Mouse (Mus musculus) forebrain, embryonic 14.5 days (tissue): ENCODE results near the gene Tbc1d14. TPM values are rescaled to one million over a fixed set of nuclear protein-coding genes. Genes with fewer than 3 reads are reported as not detected.

Experiments used
- ATAC-seq: fragments of 200-750 bp; cut with Nextera tagmentation; 2 replicates; pipeline ENCODE4 v1.8.0; 2017; ENCODE audit warnings: mild to moderate bottlenecking, moderate library complexity
- DNase-seq: peaks from one replicate; pipeline ENCODE4 v3.0.0-alpha.2; 2015; ENCODE audit warnings: low spot score
- H3K27ac ChIP-seq: fragments of 300-500 bp; sonication (generic); 2 replicates; pipeline ENCODE4 v1.5.1; 2014; ENCODE audit warnings: low read depth, mild to moderate bottlenecking, control low read depth, low read length, moderate library complexity
- H3K27me3 ChIP-seq: fragments of 300-500 bp; sonication (generic); replicated peaks from 2 replicates; pipeline ENCODE4 v1.6.1; 2014; ENCODE audit warnings: low read length, control low read depth, mixed read lengths; ENCODE audit not compliant: control insufficient read depth, insufficient read depth
- H3K36me3 ChIP-seq: fragments of 300-500 bp; sonication (generic); 2 replicates; pipeline ENCODE4 v1.6.1; 2014; ENCODE audit warnings: low read length, control low read depth; ENCODE audit not compliant: control insufficient read depth, insufficient read depth
- H3K4me1 ChIP-seq: fragments of 300-500 bp; sonication (generic); 2 replicates; pipeline ENCODE4 v1.6.1; 2014; ENCODE audit warnings: antibody characterized with exemption, low read length, control low read depth; ENCODE audit not compliant: control insufficient read depth, insufficient read depth
- H3K4me2 ChIP-seq: fragments of 300-500 bp; sonication (generic); 2 replicates; pipeline ENCODE4 v1.6.1; 2014; ENCODE audit warnings: mild to moderate bottlenecking, control low read depth, low read length
- H3K4me3 ChIP-seq: fragments of 300-500 bp; sonication (generic); 2 replicates; pipeline ENCODE4 v1.5.1; 2014; ENCODE audit warnings: low read depth, low read length, control low read depth
- H3K9ac ChIP-seq: fragments of 300-500 bp; sonication (generic); 2 replicates; pipeline ENCODE4 v1.6.1; 2014; ENCODE audit warnings: mild to moderate bottlenecking, low read length, control low read depth, moderate library complexity
- H3K9me3 ChIP-seq: fragments of 300-500 bp; sonication (generic); replicated peaks from 2 replicates; pipeline ENCODE4 v1.6.1; 2016; ENCODE audit warnings: low read length, control low read depth, mixed read lengths; ENCODE audit not compliant: control insufficient read depth
- WGBS: fragments of 180-500 bp; shearing (Covaris S2); extraction: QIAGEN DNeasy Blood & Tissue Kit; methylation state at CpG from one replicate; pipeline ENCODE4 v1.1.7; 2014; 5-methylcytosine and 5-hydroxymethylcytosine counted together
- polyA plus RNA-seq: library from polyadenylated mRNA; unstranded; fragments of >200 nt; fragmentation: Nextera tagmentation; extraction: Ambion mirVana; gene quantifications from 2 replicates; pipeline ENCODE4 v1.2.1, GENCODE M21; 2014

Gene Tbc1d14
- polyA plus RNA-seq, 1 experiment from 2014 or later, result 92.7 TPM

- H3K4me3 ChIP-seq, result no peak overlapping the region
- H3K27me3 ChIP-seq, result no peaks in the 10 kb centered on the region
- ATAC-seq (no peak), DNase-seq (no peak)
- no peak overlapping the region for H3K4me2 ChIP-seq
- no peaks in the 10 kb centered on the region for H3K4me1 ChIP-seq
- no peak overlapping the region for H3K27ac ChIP-seq
- WGBS, result 94% methylated on average over 10 of the region's 10 CpGs
- no peaks in the 10 kb centered on the region for H3K36me3 ChIP-seq
- no peak overlapping the region for H3K9ac ChIP-seq
- H3K9me3 ChIP-seq, result no peaks in the 10 kb centered on the region
Observed at GRCm38 (mm10) chr5:36562791-36563445, 30.2 kb downstream of the Tbc1d14 start.

GRCm38 (mm10) chr5:36561509-36561908 is 31.6 kb downstream of the Tbc1d14 start:
- Histone ChIP-seq H3K4me2 (no peak overlapping the region), H3K4me3 (no peak overlapping the region), H3K4me1 (0 out of 2 replicates have a peak, but pooled peaks cover 5% of the 10 kb centered on the region), H3K9me3 (no peaks in the 10 kb centered on the region), H3K9ac (no peak overlapping the region), H3K27ac (no peak overlapping the region), H3K27me3 (no peaks in the 10 kb centered on the region), H3K36me3 (no peaks in the 10 kb centered on the region)
- WGBS, result 78% methylated on average over 4 of the region's 4 CpGs
- ATAC-seq (no peak), DNase-seq (no peak)

- no peak overlapping the region for H3K9ac ChIP-seq
- WGBS, result 92% methylated on average over 4 of the region's 4 CpGs
- H3K4me2 ChIP-seq, result no peak overlapping the region
- no peak overlapping the region for H3K27ac ChIP-seq
- H3K9me3 ChIP-seq, result no peaks in the 10 kb centered on the region
- 0 out of 2 replicates have a peak, but pooled peaks cover 5% of the 10 kb centered on the region for H3K4me1 ChIP-seq
- ATAC-seq, result no peak
- no peak for DNase-seq
- no peak overlapping the region for H3K4me3 ChIP-seq
- no peaks in the 10 kb centered on the region for H3K27me3 ChIP-seq
- no peaks in the 10 kb centered on the region for H3K36me3 ChIP-seq
Observed at GRCm38 (mm10) chr5:36560490-36560889, 32.6 kb downstream of the Tbc1d14 start.

GRCm38 (mm10) chr5:36559510-36560235 is 33.4 kb downstream of the Tbc1d14 start:
- no peaks in the 10 kb centered on the region for H3K36me3 ChIP-seq
- H3K27ac ChIP-seq, result no peak overlapping the region
- no peak overlapping the region for H3K9ac ChIP-seq
- no peak for DNase-seq
- 0 out of 2 replicates have a peak, but pooled peaks cover 5% of the 10 kb centered on the region for H3K4me1 ChIP-seq
- WGBS, result 91% methylated on average over 6 of the region's 6 CpGs
- H3K4me3 ChIP-seq, result no peak overlapping the region
- ATAC-seq, result no peak
- H3K9me3 ChIP-seq, result no peaks in the 10 kb centered on the region
- no peaks in the 10 kb centered on the region for H3K27me3 ChIP-seq
- no peak overlapping the region for H3K4me2 ChIP-seq

GRCm38 (mm10) chr5:36559106-36559505 is 34.0 kb downstream of the Tbc1d14 start:
- Histone ChIP-seq H3K4me2 (no peak overlapping the region), H3K9me3 (no peaks in the 10 kb centered on the region), H3K4me3 (no peak overlapping the region), H3K9ac (no peak overlapping the region), H3K27me3 (no peaks in the 10 kb centered on the region), H3K36me3 (no peaks in the 10 kb centered on the region), H3K27ac (no peak overlapping the region), H3K4me1 (0 out of 2 replicates have a peak, but pooled peaks cover 5% of the 10 kb centered on the region)
- DNase-seq (no peak), ATAC-seq (no peak)
- 69% methylated on average over 5 of the region's 5 CpGs for WGBS

- no peak for ATAC-seq
- Histone ChIP-seq H3K27ac (no peak overlapping the region), H3K4me3 (no peak overlapping the region), H3K9ac (no peak overlapping the region), H3K36me3 (no peaks in the 10 kb centered on the region), H3K4me1 (0 out of 2 replicates have a peak, but pooled peaks cover 5% of the 10 kb centered on the region), H3K9me3 (no peaks in the 10 kb centered on the region), H3K27me3 (no peaks in the 10 kb centered on the region), H3K4me2 (no peak overlapping the region)
- WGBS, result 90% methylated on average over 2 of the region's 2 CpGs
- no peak for DNase-seq
Observed at GRCm38 (mm10) chr5:36558526-36558925, 34.5 kb downstream of the Tbc1d14 start.

GRCm38 (mm10) chr5:36557584-36558308 is 35.3 kb downstream of the Tbc1d14 start:
- WGBS, result 34% methylated on average over 7 of the region's 7 CpGs
- DNase-seq (no peak), ATAC-seq (no peak)
- H3K36me3 ChIP-seq, result no peaks in the 10 kb centered on the region
- H3K9ac ChIP-seq, result no peak overlapping the region
- 0 out of 2 replicates have a peak, but pooled peaks cover 5% of the 10 kb centered on the region for H3K4me1 ChIP-seq
- no peak overlapping the region for H3K4me2 ChIP-seq
- H3K9me3 ChIP-seq, result no peaks in the 10 kb centered on the region
- no peak overlapping the region for H3K4me3 ChIP-seq
- H3K27me3 ChIP-seq, result no peaks in the 10 kb centered on the region
- no peak overlapping the region for H3K27ac ChIP-seq

- Histone ChIP-seq H3K4me2 (no peak overlapping the region), H3K9ac (no peak overlapping the region), H3K4me1 (0 out of 2 replicates have a peak, but pooled peaks cover 5% of the 10 kb centered on the region), H3K36me3 (no peaks in the 10 kb centered on the region), H3K27ac (no peak overlapping the region), H3K27me3 (no peaks in the 10 kb centered on the region), H3K9me3 (no peaks in the 10 kb centered on the region), H3K4me3 (no peak overlapping the region)
- no peak for DNase-seq
- 67% methylated on average over 3 of the region's 3 CpGs for WGBS
- no peak for ATAC-seq
Observed at GRCm38 (mm10) chr5:36556906-36557305, 36.2 kb downstream of the Tbc1d14 start.
